Mouse (Mus musculus): ENCODE data around the gene Git2. TPM values are rescaled to one million over a fixed set of nuclear protein-coding genes. Genes with fewer than 3 reads are reported as not detected.
A peak's percentile ranks its signal among the peaks of the same experiment; 100 is the strongest.

Git2 gene
- total and polyA plus RNA-seq, 2 experiments: 11.0 to 11.8 TPM

- Histone ChIP-seq H3K4me3 (ENCODE audit: insufficient read depth, low read depth, low read length) (no peak overlapping the region), H3K27me3 (ENCODE audit: control insufficient read depth, insufficient read depth, low read length) (no peaks in the 10 kb centered on the region), H3K27ac (replicated peaks; ENCODE audit: insufficient read depth, low read depth, low read length) (no peak overlapping the region), H3K36me3 (ENCODE audit: control insufficient read depth, insufficient read depth, low read length) (peaks cover 4% of the 10 kb centered on the region; the same call in 1 of the 2 replicates), H3K9ac (ENCODE audit: low read depth, low read length) (no peak overlapping the region), H3K4me1 (ENCODE audit: control insufficient read depth, insufficient read depth, low read length) (peaks cover 7% of the 10 kb centered on the region), H3K79me2 (ENCODE audit: control insufficient read depth, insufficient read depth, low read length) (peaks cover 46% of the 10 kb centered on the region)
- DNase-seq (ENCODE audit: extremely low read depth, low read depth, low spot score): no peak
- TF ChIP-seq CTCF (IDR thresholded peaks at IDR 0.05; ENCODE audit: low read depth, low read length) (no peak), POLR2A (IDR thresholded peaks at IDR 0.05; ENCODE audit: extremely low read depth, insufficient read depth, low read length) (no peak)
- 93% methylated on average over 8 of the region's 8 CpGs for WGBS
Observed at GRCm38 (mm10) chr5:114769786-114770185, 5.5 kb downstream of the Git2 start.

DNA sequence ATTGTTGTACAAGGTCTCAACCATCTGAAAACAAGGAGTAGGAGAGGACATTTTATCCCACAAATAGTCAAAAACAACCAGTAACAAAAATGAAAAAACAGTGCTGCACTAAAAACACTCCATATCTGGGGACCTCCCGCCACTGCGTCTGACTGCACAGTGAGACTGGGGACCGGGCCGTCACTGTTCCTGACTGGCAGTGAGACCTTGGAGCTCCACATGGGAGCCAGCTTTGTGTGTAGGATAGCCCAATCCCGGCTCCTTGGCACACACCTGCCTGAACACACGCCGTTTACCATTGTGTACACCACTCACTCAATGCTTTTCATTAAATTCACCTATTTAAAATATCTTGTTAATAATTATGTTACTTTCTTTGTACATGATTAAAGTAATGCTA is 8.1 kb downstream of the Git2 start:
- H3K79me2 ChIP-seq (ENCODE audit: control insufficient read depth, insufficient read depth, low read length): peaks cover 39% of the 10 kb centered on the region
- no peak overlapping the region for H3K4me3 ChIP-seq (ENCODE audit: insufficient read depth, low read depth, low read length)
- no peak overlapping the region for H3K27ac ChIP-seq (replicated peaks; ENCODE audit: insufficient read depth, low read depth, low read length)
- no peak for DNase-seq (ENCODE audit: extremely low read depth, low read depth, low spot score)
- H3K27me3 ChIP-seq (ENCODE audit: control insufficient read depth, insufficient read depth, low read length): no peaks in the 10 kb centered on the region
- 91% methylated on average over 7 of the region's 7 CpGs for WGBS
- H3K9ac ChIP-seq (ENCODE audit: low read depth, low read length): no peak overlapping the region
- H3K36me3 ChIP-seq (ENCODE audit: control insufficient read depth, insufficient read depth, low read length): peaks cover 16% of the 10 kb centered on the region; the same call in 1 of the 2 replicates
- peaks cover 4% of the 10 kb centered on the region for H3K4me1 ChIP-seq (ENCODE audit: control insufficient read depth, insufficient read depth, low read length)
- TF ChIP-seq CTCF (IDR thresholded peaks at IDR 0.05; ENCODE audit: low read depth, low read length): no peak

- Histone ChIP-seq H3K9ac (ENCODE audit: low read depth, low read length) (no peak overlapping the region), H3K36me3 (ENCODE audit: control insufficient read depth, insufficient read depth, low read length) (peaks cover 18% of the 10 kb centered on the region; the same call in 1 of the 2 replicates), H3K27ac (replicated peaks; ENCODE audit: insufficient read depth, low read depth, low read length) (no peak overlapping the region)
Observed at GRCm38 (mm10) chr5:114766686-114767085, 8.6 kb downstream of the Git2 start.

GRCm38 (mm10) chr5:114764812-114765735 is 10.2 kb downstream of the Git2 start:
- Histone ChIP-seq H3K27me3 (ENCODE audit: control insufficient read depth, insufficient read depth, low read length) (no peaks in the 10 kb centered on the region), H3K36me3 (ENCODE audit: control insufficient read depth, insufficient read depth, low read length) (peaks cover 24% of the 10 kb centered on the region; the same call in 1 of the 2 replicates), H3K27ac (replicated peaks; ENCODE audit: insufficient read depth, low read depth, low read length) (no peak overlapping the region), H3K79me2 (ENCODE audit: control insufficient read depth, insufficient read depth, low read length) (peaks cover 21% of the 10 kb centered on the region), H3K9ac (ENCODE audit: low read depth, low read length) (no peak overlapping the region), H3K4me3 (ENCODE audit: insufficient read depth, low read depth, low read length) (no peak overlapping the region), H3K4me1 (ENCODE audit: control insufficient read depth, insufficient read depth, low read length) (no peaks in the 10 kb centered on the region)
- DNase-seq (ENCODE audit: extremely low read depth, low read depth, low spot score): no peak
- TF ChIP-seq CTCF (IDR thresholded peaks at IDR 0.05; ENCODE audit: low read depth, low read length): peak; percentile 26
- TF ChIP-seq POLR2A (IDR thresholded peaks at IDR 0.05; ENCODE audit: extremely low read depth, insufficient read depth, low read length): no peak
- WGBS: 93% methylated on average over 18 of the region's 18 CpGs

More at GRCm38 (mm10) chr5:114766686-114767085, 8.6 kb downstream of the Git2 start:
- H3K79me2 ChIP-seq (ENCODE audit: control insufficient read depth, insufficient read depth, low read length): peaks cover 36% of the 10 kb centered on the region
- H3K4me3 ChIP-seq (ENCODE audit: insufficient read depth, low read depth, low read length): no peak overlapping the region
- no peak for TF ChIP-seq POLR2A (IDR thresholded peaks at IDR 0.05; ENCODE audit: extremely low read depth, insufficient read depth, low read length)
- no peak for TF ChIP-seq CTCF (IDR thresholded peaks at IDR 0.05; ENCODE audit: low read depth, low read length)
- no peaks in the 10 kb centered on the region; the same call in 1 of the 2 replicates for H3K4me1 ChIP-seq (ENCODE audit: control insufficient read depth, insufficient read depth, low read length)
- no peak for DNase-seq (ENCODE audit: extremely low read depth, low read depth, low spot score)
- whole genome bisulfite sequencing: 77% methylated on average over 8 of the region's 8 CpGs
- H3K27me3 ChIP-seq (ENCODE audit: control insufficient read depth, insufficient read depth, low read length): no peaks in the 10 kb centered on the region

DNA sequence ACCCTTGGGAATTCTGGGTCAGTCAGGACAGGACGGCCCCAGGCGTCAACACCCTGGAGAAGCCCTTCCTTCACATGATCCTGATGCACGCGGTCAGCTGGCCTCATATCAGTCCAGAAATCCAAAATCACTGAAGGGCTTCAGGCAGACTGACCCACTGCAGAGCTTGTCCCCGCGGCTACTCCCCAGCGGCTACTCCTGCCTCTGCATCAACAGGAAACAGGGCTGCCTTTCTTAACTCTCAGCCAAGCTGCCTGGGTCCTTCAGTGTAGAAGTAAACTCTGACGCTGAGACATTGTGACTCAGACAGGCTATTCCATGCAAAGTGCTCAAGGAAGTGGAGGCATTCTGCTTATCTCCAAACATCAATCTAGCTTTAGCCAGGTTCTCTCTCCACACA is 13.3 kb downstream of the Git2 start:
- no peak overlapping the region for H3K27ac ChIP-seq (replicated peaks; ENCODE audit: insufficient read depth, low read depth, low read length)
- H3K27me3 ChIP-seq (ENCODE audit: control insufficient read depth, insufficient read depth, low read length): no peaks in the 10 kb centered on the region
- H3K4me3 ChIP-seq (ENCODE audit: insufficient read depth, low read depth, low read length): no peak overlapping the region
- peaks cover 3% of the 10 kb centered on the region; the same call in 1 of the 2 replicates for H3K79me2 ChIP-seq (ENCODE audit: control insufficient read depth, insufficient read depth, low read length)
- peaks cover 30% of the 10 kb centered on the region; the same call in 1 of the 2 replicates for H3K36me3 ChIP-seq (ENCODE audit: control insufficient read depth, insufficient read depth, low read length)
- H3K4me1 ChIP-seq (ENCODE audit: control insufficient read depth, insufficient read depth, low read length): no peaks in the 10 kb centered on the region
- H3K9ac ChIP-seq (ENCODE audit: low read depth, low read length): no peak overlapping the region
- 87% methylated on average over 8 of the region's 8 CpGs for WGBS
- TF ChIP-seq POLR2A (IDR thresholded peaks at IDR 0.05; ENCODE audit: extremely low read depth, insufficient read depth, low read length) (no peak), CTCF (IDR thresholded peaks at IDR 0.05; ENCODE audit: low read depth, low read length) (no peak)
- no peak for DNase-seq (ENCODE audit: extremely low read depth, low read depth, low spot score)

All from liver, adult 2 months (tissue).